Mouse (Mus musculus) C2C12 (cell line): ENCODE results near the gene Ryr3.

Experiments
- CEBPB ChIP-seq: IDR thresholded peaks from one replicate; pipeline ENCODE4 v1.6.1; 2011; ENCODE audit warnings: low read depth, mild to moderate bottlenecking, control low read depth, moderate library complexity
- CTCF ChIP-seq: IDR thresholded peaks from one replicate; pipeline ENCODE4 v1.5.1; 2011; ENCODE audit not compliant: control insufficient read depth, insufficient read depth, insufficient read length
- MAX ChIP-seq: IDR thresholded peaks from one replicate; pipeline ENCODE4 v1.6.1; 2011; ENCODE audit warnings: mild to moderate bottlenecking, control low read depth
- MYOD1 ChIP-seq: IDR thresholded peaks from one replicate; pipeline ENCODE4 v1.6.1; 2011; ENCODE audit warnings: low read depth; ENCODE audit not compliant: control insufficient read depth, insufficient read length
- USF1 ChIP-seq: IDR thresholded peaks from one replicate; pipeline ENCODE4 v1.6.1; 2011; ENCODE audit warnings: low read depth, mild to moderate bottlenecking, control low read depth, moderate library complexity

DNA sequence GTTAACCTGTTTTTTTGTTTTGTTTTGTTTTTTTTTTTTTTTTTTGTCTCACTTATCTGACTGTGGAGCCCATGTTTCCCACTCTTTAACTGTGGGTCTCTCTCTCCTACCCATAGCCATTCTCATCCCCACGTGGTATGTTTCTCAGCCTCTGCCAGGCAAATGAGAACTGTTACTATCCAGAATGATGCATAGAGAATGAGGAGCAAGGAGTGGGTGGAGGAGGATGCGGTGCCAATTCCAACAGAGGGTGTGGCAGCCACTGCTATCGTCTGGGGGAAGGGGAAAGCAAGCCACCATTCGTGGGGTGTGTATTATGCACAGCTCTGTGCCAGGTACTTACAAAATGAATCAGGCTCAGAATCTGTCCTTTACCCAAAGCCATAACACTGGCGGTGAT is 158.0 kb downstream of the Ryr3 start:
- TF ChIP-seq CTCF (no peak), MYOD1 (no peak), USF1 (peak; percentile 78), MAX (no peak), CEBPB (no peak)
